Mouse (Mus musculus) hindbrain, embryonic 12.5 days (tissue): Measurements from ENCODE around the gene Igsf9b. TPM values are rescaled to one million over a fixed set of nuclear protein-coding genes. Genes with fewer than 3 reads are reported as not detected.
A peak's percentile ranks its signal among the peaks of the same experiment; 100 is the strongest.

ENCODE experiments used
- ATAC-seq: fragments of 200-750 bp; cut with Nextera tagmentation; 2 replicates; pipeline ENCODE4 v1.8.0; 2017; ENCODE audit warnings: moderate TSS enrichment; ENCODE audit not compliant: low FRiP score
- H3K27ac ChIP-seq: fragments of 300-500 bp; sonication (generic); 2 replicates; pipeline ENCODE4 v1.5.1; 2016; ENCODE audit warnings: mild to moderate bottlenecking
- H3K27me3 ChIP-seq: fragments of 300-500 bp; sonication (generic); 2 replicates; pipeline ENCODE4 v1.6.1; 2016; ENCODE audit warnings: mild to moderate bottlenecking
- H3K36me3 ChIP-seq: fragments of 300-500 bp; sonication (generic); 2 replicates; pipeline ENCODE4 v1.6.1; 2016; ENCODE audit warnings: mild to moderate bottlenecking
- H3K4me1 ChIP-seq: fragments of 300-500 bp; sonication (generic); 2 replicates; pipeline ENCODE4 v1.6.1; 2016
- H3K4me2 ChIP-seq: fragments of 300-500 bp; sonication (generic); replicated peaks from 2 replicates; pipeline ENCODE4 v1.6.1; 2016; ENCODE audit warnings: mild to moderate bottlenecking
- H3K4me3 ChIP-seq: fragments of 300-500 bp; sonication (generic); 2 replicates; pipeline ENCODE4 v1.5.1; 2016; ENCODE audit warnings: mild to moderate bottlenecking
- H3K9ac ChIP-seq: fragments of 300-500 bp; sonication (generic); 2 replicates; pipeline ENCODE4 v1.6.1; 2016; ENCODE audit warnings: mild to moderate bottlenecking, moderate library complexity
- H3K9me3 ChIP-seq: fragments of 300-500 bp; sonication (generic); replicated peaks from 2 replicates; pipeline ENCODE4 v1.6.1; 2016; ENCODE audit warnings: mild to moderate bottlenecking
- WGBS: fragments of 180-500 bp; shearing (Covaris S2); methylation state at CpG from one replicate; pipeline ENCODE4 v1.1.7; 2016; 5-methylcytosine and 5-hydroxymethylcytosine counted together
- polyA plus RNA-seq: library from polyadenylated mRNA; unstranded; fragments of >200 nt; fragmentation: Nextera tagmentation; extraction: Ambion mirVana; gene quantifications from 2 replicates; pipeline ENCODE4 v1.2.1, GENCODE M21; 2016

Gene Igsf9b
- polyA plus RNA-seq, 1 experiment from 2014 or later, result 11.6 TPM

GRCm38 (mm10) chr9:27300188-27300691 lies 1.2 kb downstream of the Igsf9b start:
- no peak for ATAC-seq
- Histone ChIP-seq H3K27ac (peak overlapping the region; percentile 81; the same call in 1 of the 2 replicates), H3K9me3 (no peaks in the 10 kb centered on the region)

GRCm38 (mm10) chr9:27300698-27301097 lies 1.7 kb downstream of the Igsf9b start:
- Histone ChIP-seq H3K27me3 (peaks cover 15% of the 10 kb centered on the region), H3K4me3 (peak overlapping the region; percentile 75), H3K4me2 (peak overlapping the region; percentile 93), H3K27ac (no peak overlapping the region), H3K36me3 (no peaks in the 10 kb centered on the region), H3K9me3 (no peaks in the 10 kb centered on the region), H3K4me1 (peaks cover 45% of the 10 kb centered on the region), H3K9ac (peak overlapping the region; percentile 68)
- 11% methylated on average over 4 of the region's 4 CpGs for WGBS
- ATAC-seq, result no peak

More at GRCm38 (mm10) chr9:27300188-27300691, 1.2 kb downstream of the Igsf9b start:
- WGBS, result under 1% methylated on average over 32 of the region's 32 CpGs
- Histone ChIP-seq H3K4me2 (peak overlapping the region; percentile 93), H3K4me1 (peaks cover 44% of the 10 kb centered on the region), H3K9ac (peak overlapping the region; percentile 68), H3K36me3 (no peaks in the 10 kb centered on the region), H3K27me3 (peaks cover 18% of the 10 kb centered on the region), H3K4me3 (peak overlapping the region; percentile 75)

- H3K27me3 ChIP-seq, result peaks cover 15% of the 10 kb centered on the region
- no peaks in the 10 kb centered on the region for H3K9me3 ChIP-seq
- H3K36me3 ChIP-seq, result no peaks in the 10 kb centered on the region
- H3K9ac ChIP-seq, result peak overlapping the region; percentile 29; the same call in 1 of the 2 replicates
- H3K27ac ChIP-seq, result no peak overlapping the region
- H3K4me3 ChIP-seq, result no peak overlapping the region
- WGBS, result 33% methylated on average over 5 of the region's 5 CpGs
- H3K4me1 ChIP-seq, result peaks cover 52% of the 10 kb centered on the region
- no peak for ATAC-seq
- peak overlapping the region; percentile 93 for H3K4me2 ChIP-seq
These were observed 2.5 kb downstream of the Igsf9b start for GRCm38 (mm10) chr9:27301486-27301885.

- H3K4me2 ChIP-seq, result 0 out of 2 replicates have a peak overlapping the region, but pooled peaks have one; percentile 93
- no peak overlapping the region for H3K4me3 ChIP-seq
- no peak overlapping the region for H3K9ac ChIP-seq
- no peaks in the 10 kb centered on the region for H3K9me3 ChIP-seq
- H3K36me3 ChIP-seq, result no peaks in the 10 kb centered on the region
- H3K4me1 ChIP-seq, result peaks cover 60% of the 10 kb centered on the region
- peaks cover 15% of the 10 kb centered on the region for H3K27me3 ChIP-seq
- 49% methylated on average over 5 of the region's 5 CpGs for WGBS
- no peak overlapping the region for H3K27ac ChIP-seq
- ATAC-seq, result no peak
These were observed 3.3 kb downstream of the Igsf9b start for GRCm38 (mm10) chr9:27302291-27302690.

- 53% methylated on average over 17 of the region's 17 CpGs for WGBS
- H3K4me2 ChIP-seq, result no peak overlapping the region; the same call in 1 of the 2 replicates
- H3K27ac ChIP-seq, result no peak overlapping the region
- H3K4me3 ChIP-seq, result no peak overlapping the region
- peaks cover 68% of the 10 kb centered on the region for H3K4me1 ChIP-seq
- no peak for ATAC-seq
- H3K36me3 ChIP-seq, result no peaks in the 10 kb centered on the region
- no peaks in the 10 kb centered on the region for H3K9me3 ChIP-seq
- peaks cover 15% of the 10 kb centered on the region for H3K27me3 ChIP-seq
- H3K9ac ChIP-seq, result no peak overlapping the region
These were observed 4.8 kb downstream of the Igsf9b start for GRCm38 (mm10) chr9:27303571-27304484.

GRCm38 (mm10) chr9:27304485-27305102 lies 5.6 kb downstream of the Igsf9b start:
- Histone ChIP-seq H3K36me3 (no peaks in the 10 kb centered on the region), H3K27ac (no peak overlapping the region), H3K4me2 (no peak overlapping the region), H3K9me3 (no peaks in the 10 kb centered on the region), H3K4me3 (no peak overlapping the region), H3K9ac (no peak overlapping the region), H3K27me3 (peaks cover 15% of the 10 kb centered on the region), H3K4me1 (peaks cover 75% of the 10 kb centered on the region)
- 76% methylated on average over 5 of the region's 5 CpGs for WGBS
- no peak for ATAC-seq

- Histone ChIP-seq H3K27me3 (peaks cover 15% of the 10 kb centered on the region), H3K4me2 (no peak overlapping the region), H3K9me3 (no peaks in the 10 kb centered on the region), H3K4me3 (no peak overlapping the region), H3K9ac (no peak overlapping the region), H3K27ac (no peak overlapping the region), H3K36me3 (no peaks in the 10 kb centered on the region), H3K4me1 (peaks cover 75% of the 10 kb centered on the region)
- WGBS, result 64% methylated on average over 3 of the region's 3 CpGs
- no peak for ATAC-seq
These were observed 6.5 kb downstream of the Igsf9b start for GRCm38 (mm10) chr9:27305502-27305901.

- Histone ChIP-seq H3K27ac (peak overlapping the region; percentile 85; the same call in 1 of the 2 replicates), H3K36me3 (peaks cover 6% of the 10 kb centered on the region), H3K27me3 (peaks cover 8% of the 10 kb centered on the region), H3K9ac (0 out of 2 replicates have a peak overlapping the region, but pooled peaks have one; percentile 4), H3K9me3 (no peaks in the 10 kb centered on the region), H3K4me1 (peaks cover 63% of the 10 kb centered on the region), H3K4me2 (no peak overlapping the region), H3K4me3 (no peak overlapping the region)
- no peak for ATAC-seq
- 28% methylated on average over 4 of the region's 4 CpGs for WGBS
These were observed 7.6 kb downstream of the Igsf9b start for GRCm38 (mm10) chr9:27306642-27307041.

- Histone ChIP-seq H3K27me3 (peaks cover 6% of the 10 kb centered on the region), H3K9ac (no peak overlapping the region), H3K27ac (peak overlapping the region; percentile 85), H3K9me3 (no peaks in the 10 kb centered on the region), H3K4me2 (no peak overlapping the region), H3K36me3 (peaks cover 12% of the 10 kb centered on the region), H3K4me3 (no peak overlapping the region), H3K4me1 (peaks cover 57% of the 10 kb centered on the region)
- WGBS, result 13% methylated on average over 2 of the region's 3 CpGs
- ATAC-seq, result peak; percentile 47
These were observed 8.3 kb downstream of the Igsf9b start for GRCm38 (mm10) chr9:27307265-27307664.

- H3K27ac ChIP-seq, result peak overlapping the region; percentile 85
- 0 out of 2 replicates have a peak overlapping the region, but pooled peaks have one; percentile 24 for H3K4me2 ChIP-seq
- ATAC-seq, result peak; percentile 26
- H3K36me3 ChIP-seq, result peaks cover 15% of the 10 kb centered on the region
- H3K9me3 ChIP-seq, result no peaks in the 10 kb centered on the region
- H3K27me3 ChIP-seq, result 0 out of 2 replicates have a peak, but pooled peaks cover 3% of the 10 kb centered on the region
- 31% methylated on average over 7 of the region's 7 CpGs for WGBS
- H3K4me3 ChIP-seq, result no peak overlapping the region
- peaks cover 50% of the 10 kb centered on the region for H3K4me1 ChIP-seq
- no peak overlapping the region for H3K9ac ChIP-seq
These were observed 9.0 kb downstream of the Igsf9b start for GRCm38 (mm10) chr9:27308045-27308444.

GRCm38 (mm10) chr9:27308561-27308960 lies 9.6 kb downstream of the Igsf9b start:
- Histone ChIP-seq H3K4me1 (peaks cover 47% of the 10 kb centered on the region), H3K9ac (peak overlapping the region; percentile 38; the same call in 1 of the 2 replicates), H3K27ac (peak overlapping the region; percentile 85), H3K36me3 (peaks cover 15% of the 10 kb centered on the region), H3K4me2 (peak overlapping the region; percentile 24; the same call in 1 of the 2 replicates), H3K27me3 (0 out of 2 replicates have a peak, but pooled peaks cover 1% of the 10 kb centered on the region), H3K4me3 (no peak overlapping the region), H3K9me3 (no peaks in the 10 kb centered on the region)
- ATAC-seq, result peak; percentile 84
- 22% methylated on average over 6 of the region's 6 CpGs for WGBS

- Histone ChIP-seq H3K27ac (no peak overlapping the region), H3K4me3 (no peak overlapping the region), H3K9me3 (no peaks in the 10 kb centered on the region), H3K27me3 (no peaks in the 10 kb centered on the region), H3K4me1 (peaks cover 38% of the 10 kb centered on the region), H3K9ac (no peak overlapping the region), H3K4me2 (no peak overlapping the region), H3K36me3 (peaks cover 16% of the 10 kb centered on the region)
- 80% methylated on average over 4 of the region's 4 CpGs for WGBS
- ATAC-seq, result no peak
These were observed 11.0 kb downstream of the Igsf9b start for GRCm38 (mm10) chr9:27310005-27310404.
